Mouse (Mus musculus) heart, postnatal 0 days (tissue): ENCODE data around the gene Dnajb6.

Experiments
- CTCF ChIP-seq: IDR thresholded peaks from 2 replicates; pipeline ENCODE4 v1.5.1; 2016; ENCODE audit warnings: antibody characterized with exemption, control low read depth, low read depth
- EP300 ChIP-seq: IDR thresholded peaks from 2 replicates; pipeline ENCODE4 v1.6.1; 2016; ENCODE audit warnings: antibody characterized with exemption, low read depth

DNA sequence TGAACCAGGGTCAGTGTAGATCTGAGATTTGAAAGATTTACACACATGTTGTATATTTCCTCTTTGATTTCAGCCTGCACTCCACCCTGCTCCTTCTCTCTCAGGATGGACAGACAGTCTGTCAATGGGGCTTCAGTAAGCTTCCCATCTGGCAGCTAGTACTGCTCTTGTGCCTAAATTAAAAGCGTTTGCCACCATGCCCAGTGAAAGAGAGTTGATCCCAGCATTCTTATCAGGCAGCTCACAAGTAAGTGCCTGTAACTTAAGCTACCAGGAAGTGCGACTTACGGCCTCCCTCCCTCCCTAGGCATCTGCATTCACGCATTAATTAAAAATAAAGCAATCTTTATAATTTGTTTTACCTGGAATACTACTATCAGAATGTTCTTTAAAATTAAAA lies 5.6 kb downstream of the Dnajb6 start:
- no peak for TF ChIP-seq CTCF
- no peak for TF ChIP-seq EP300
